Mouse (Mus musculus) retina, adult 2 months (tissue): ENCODE measurements around the gene Kctd19.
A peak's percentile ranks its signal among the peaks of the same experiment; 100 is the strongest.

Experiments
- DNase-seq: peaks from one replicate; pipeline ENCODE4 v3.0.0-alpha.2; 2012; ENCODE audit warnings: low read depth, low spot score

Gene Kctd19

GRCm38 (mm10) chr8:105359646-105360045, 53.7 kb downstream of the Kctd19 start:
- DNase-seq = no peak

- no peak for DNase-seq
Measured at GRCm38 (mm10) chr8:105359208-105359607, 54.1 kb downstream of the Kctd19 start.

- DNase-seq = no peak
Measured at GRCm38 (mm10) chr8:105356681-105357080, 56.6 kb downstream of the Kctd19 start.

GRCm38 (mm10) chr8:105355179-105356024, 57.9 kb downstream of the Kctd19 start:
- no peak for DNase-seq

- DNase-seq = no peak
Measured at GRCm38 (mm10) chr8:105354549-105354948, 58.8 kb downstream of the Kctd19 start.

GRCm38 (mm10) chr8:105353583-105354135, 59.6 kb downstream of the Kctd19 start:
- DNase-seq = no peak

- DNase-seq = no peak
Measured at GRCm38 (mm10) chr8:105350186-105350585, 63.1 kb downstream of the Kctd19 start.

GRCm38 (mm10) chr8:105349096-105349771, 64.1 kb downstream of the Kctd19 start:
- peak; percentile 34 for DNase-seq

GRCm38 (mm10) chr8:105348450-105349095, 64.7 kb downstream of the Kctd19 start, which contains the start of gene Slc9a5:
Gene Slc9a5, plus strand, starts transcription at chr8:105348843.
- DNase-seq = peak; percentile 33

GRCm38 (mm10) chr8:105347428-105348221, 65.7 kb downstream of the Kctd19 start, which contains the start of gene Fhod1:
Gene Fhod1, minus strand, starts transcription at chr8:105347953.
- DNase-seq = peak; percentile 89

GRCm38 (mm10) chr8:105346611-105347427, 66.5 kb downstream of the Kctd19 start:
- DNase-seq = no peak

GRCm38 (mm10) chr8:105345061-105345975, 68.0 kb downstream of the Kctd19 start:
- no peak for DNase-seq

GRCm38 (mm10) chr8:105343791-105344574, 69.3 kb downstream of the Kctd19 start:
- no peak for DNase-seq

- DNase-seq = no peak
Measured at GRCm38 (mm10) chr8:105342768-105343167, 70.5 kb downstream of the Kctd19 start.

- no peak for DNase-seq
Measured at GRCm38 (mm10) chr8:105341399-105341798, 71.9 kb downstream of the Kctd19 start.

- no peak for DNase-seq
Measured at GRCm38 (mm10) chr8:105339886-105340635, 73.2 kb downstream of the Kctd19 start.

GRCm38 (mm10) chr8:105338992-105339391, 74.3 kb downstream of the Kctd19 start:
- DNase-seq = no peak
